Mouse (Mus musculus): Measurements from ENCODE around the gene 1110008P14Rik. TPM values are rescaled to one million over a fixed set of nuclear protein-coding genes. Genes with fewer than 3 reads are reported as not detected.

The 1110008P14Rik gene
- polyA plus RNA-seq, 1 experiment from 2014 or later: 44.4 TPM

- no peak overlapping the region for H3K4me3 ChIP-seq (ENCODE audit: low read depth, low read length)
- peaks cover 7% of the 10 kb centered on the region for H3K4me1 ChIP-seq (ENCODE audit: control insufficient read depth, insufficient read depth, low read length)
- no peak overlapping the region for H3K9ac ChIP-seq (ENCODE audit: low read length)
- no peaks in the 10 kb centered on the region for H3K27me3 ChIP-seq (ENCODE audit: control insufficient read depth, insufficient read depth, low read length)
- no peaks in the 10 kb centered on the region for H3K9me3 ChIP-seq (ENCODE audit: control insufficient read depth, low read length)
- H3K36me3 ChIP-seq (ENCODE audit: control insufficient read depth, insufficient read depth, low read length): peaks cover 10% of the 10 kb centered on the region
- 88% methylated on average over 2 of the region's 2 CpGs for WGBS
- ATAC-seq (ENCODE audit: insufficient number of reproducible peaks, low FRiP score, low TSS enrichment, low read depth) (no peak), DNase-seq (ENCODE audit: low spot score) (no peak)
- no peak overlapping the region for H3K4me2 ChIP-seq (ENCODE audit: low read depth, severe bottlenecking)
- no peak overlapping the region for H3K27ac ChIP-seq (replicated peaks; ENCODE audit: low read depth, low read length)
These were observed 951 bp upstream of the 1110008P14Rik start for GRCm38 (mm10) chr2:32382689-32383088.

GRCm38 (mm10) chr2:32381141-32381774, 480 bp downstream of the 1110008P14Rik start:
- H3K4me3 ChIP-seq (ENCODE audit: low read depth, low read length): peak overlapping the region; percentile 62
- no peaks in the 10 kb centered on the region for H3K9me3 ChIP-seq (ENCODE audit: control insufficient read depth, low read length)
- WGBS: under 1% methylated on average over 27 of the region's 27 CpGs
- H3K27ac ChIP-seq (replicated peaks; ENCODE audit: low read depth, low read length): no peak overlapping the region
- H3K27me3 ChIP-seq (ENCODE audit: control insufficient read depth, insufficient read depth, low read length): no peaks in the 10 kb centered on the region
- H3K9ac ChIP-seq (ENCODE audit: low read length): peak overlapping the region; percentile 38; the same call in 1 of the 2 replicates
- ATAC-seq (ENCODE audit: insufficient number of reproducible peaks, low FRiP score, low TSS enrichment, low read depth) (peak; percentile 37; the same call in 1 of the 2 replicates), DNase-seq (ENCODE audit: low spot score) (no peak)
- H3K4me1 ChIP-seq (ENCODE audit: control insufficient read depth, insufficient read depth, low read length): peaks cover 7% of the 10 kb centered on the region
- H3K4me2 ChIP-seq (ENCODE audit: low read depth, severe bottlenecking): peak overlapping the region; percentile 97
- peaks cover 23% of the 10 kb centered on the region for H3K36me3 ChIP-seq (ENCODE audit: control insufficient read depth, insufficient read depth, low read length)

GRCm38 (mm10) chr2:32380001-32380500, 1.7 kb downstream of the 1110008P14Rik start:
- DNase-seq (ENCODE audit: low spot score): no peak
- Histone ChIP-seq H3K36me3 (ENCODE audit: control insufficient read depth, insufficient read depth, low read length) (peaks cover 32% of the 10 kb centered on the region), H3K4me3 (ENCODE audit: low read depth, low read length) (no peak overlapping the region), H3K9ac (ENCODE audit: low read length) (no peak overlapping the region), H3K27ac (replicated peaks; ENCODE audit: low read depth, low read length) (no peak overlapping the region), H3K4me2 (ENCODE audit: low read depth, severe bottlenecking) (no peak overlapping the region), H3K4me1 (ENCODE audit: control insufficient read depth, insufficient read depth, low read length) (peaks cover 7% of the 10 kb centered on the region), H3K9me3 (ENCODE audit: control insufficient read depth, low read length) (no peaks in the 10 kb centered on the region), H3K27me3 (ENCODE audit: control insufficient read depth, insufficient read depth, low read length) (no peaks in the 10 kb centered on the region)
- no peak for ATAC-seq (ENCODE audit: insufficient number of reproducible peaks, low FRiP score, low TSS enrichment, low read depth)
- WGBS: 92% methylated on average over 7 of the region's 7 CpGs

GRCm38 (mm10) chr2:32376963-32377362, 4.8 kb downstream of the 1110008P14Rik start:
- H3K9me3 ChIP-seq (ENCODE audit: control insufficient read depth, low read length): no peaks in the 10 kb centered on the region
- H3K27ac ChIP-seq (replicated peaks; ENCODE audit: low read depth, low read length): no peak overlapping the region
- no peak overlapping the region for H3K9ac ChIP-seq (ENCODE audit: low read length)
- 94% methylated on average over 10 of the region's 10 CpGs for WGBS
- peaks cover 43% of the 10 kb centered on the region for H3K36me3 ChIP-seq (ENCODE audit: control insufficient read depth, insufficient read depth, low read length)
- DNase-seq (ENCODE audit: low spot score) (no peak), ATAC-seq (ENCODE audit: insufficient number of reproducible peaks, low FRiP score, low TSS enrichment, low read depth) (no peak)
- H3K4me3 ChIP-seq (ENCODE audit: low read depth, low read length): no peak overlapping the region
- H3K4me1 ChIP-seq (ENCODE audit: control insufficient read depth, insufficient read depth, low read length): peaks cover 5% of the 10 kb centered on the region; the same call in 1 of the 2 replicates
- H3K27me3 ChIP-seq (ENCODE audit: control insufficient read depth, insufficient read depth, low read length): no peaks in the 10 kb centered on the region
- H3K4me2 ChIP-seq (ENCODE audit: low read depth, severe bottlenecking): no peak overlapping the region

GRCm38 (mm10) chr2:32375317-32375940, 6.3 kb downstream of the 1110008P14Rik start:
- Histone ChIP-seq H3K9ac (ENCODE audit: low read length) (no peak overlapping the region), H3K4me2 (ENCODE audit: low read depth, severe bottlenecking) (no peak overlapping the region), H3K36me3 (ENCODE audit: control insufficient read depth, insufficient read depth, low read length) (peaks cover 54% of the 10 kb centered on the region), H3K9me3 (ENCODE audit: control insufficient read depth, low read length) (no peaks in the 10 kb centered on the region), H3K27ac (replicated peaks; ENCODE audit: low read depth, low read length) (no peak overlapping the region), H3K4me3 (ENCODE audit: low read depth, low read length) (no peak overlapping the region), H3K27me3 (ENCODE audit: control insufficient read depth, insufficient read depth, low read length) (no peaks in the 10 kb centered on the region), H3K4me1 (ENCODE audit: control insufficient read depth, insufficient read depth, low read length) (no peaks in the 10 kb centered on the region)
- ATAC-seq (ENCODE audit: insufficient number of reproducible peaks, low FRiP score, low TSS enrichment, low read depth): no peak
- DNase-seq (ENCODE audit: low spot score): no peak
- 90% methylated on average over 13 of the region's 13 CpGs for WGBS

- Histone ChIP-seq H3K27me3 (ENCODE audit: control insufficient read depth, insufficient read depth, low read length) (no peaks in the 10 kb centered on the region), H3K9ac (ENCODE audit: low read length) (no peak overlapping the region), H3K4me1 (ENCODE audit: control insufficient read depth, insufficient read depth, low read length) (no peaks in the 10 kb centered on the region), H3K4me2 (ENCODE audit: low read depth, severe bottlenecking) (no peak overlapping the region), H3K9me3 (ENCODE audit: control insufficient read depth, low read length) (no peaks in the 10 kb centered on the region), H3K27ac (replicated peaks; ENCODE audit: low read depth, low read length) (no peak overlapping the region), H3K36me3 (ENCODE audit: control insufficient read depth, insufficient read depth, low read length) (peaks cover 58% of the 10 kb centered on the region), H3K4me3 (ENCODE audit: low read depth, low read length) (no peak overlapping the region)
- DNase-seq (ENCODE audit: low spot score) (no peak), ATAC-seq (ENCODE audit: insufficient number of reproducible peaks, low FRiP score, low TSS enrichment, low read depth) (no peak)
- WGBS: 90% methylated on average over 10 of the region's 10 CpGs
These were observed 7.5 kb downstream of the 1110008P14Rik start for GRCm38 (mm10) chr2:32374191-32374590.

GRCm38 (mm10) chr2:32367315-32367714, 14.4 kb downstream of the 1110008P14Rik start:
- Histone ChIP-seq H3K36me3 (ENCODE audit: control insufficient read depth, insufficient read depth, low read length) (peaks cover 21% of the 10 kb centered on the region), H3K27me3 (ENCODE audit: control insufficient read depth, insufficient read depth, low read length) (no peaks in the 10 kb centered on the region)
- whole genome bisulfite sequencing: 92% methylated on average over 5 of the region's 5 CpGs

GRCm38 (mm10) chr2:32364121-32364520, 17.6 kb downstream of the 1110008P14Rik start:
- H3K4me3 ChIP-seq (ENCODE audit: low read depth, low read length): peak overlapping the region; percentile 84
- 0 out of 2 replicates have a peak overlapping the region, but pooled peaks have one; percentile 88 for H3K9ac ChIP-seq (ENCODE audit: low read length)
- no peak for DNase-seq (ENCODE audit: low spot score)
- H3K27ac ChIP-seq (replicated peaks; ENCODE audit: low read depth, low read length): no peak overlapping the region
- 91% methylated on average over 8 of the region's 8 CpGs for WGBS
- ATAC-seq (ENCODE audit: insufficient number of reproducible peaks, low FRiP score, low TSS enrichment, low read depth): no peak
- peak overlapping the region; percentile 80; the same call in 1 of the 2 replicates for H3K4me2 ChIP-seq (ENCODE audit: low read depth, severe bottlenecking)
- H3K27me3 ChIP-seq (ENCODE audit: control insufficient read depth, insufficient read depth, low read length): no peaks in the 10 kb centered on the region
- peaks cover 3% of the 10 kb centered on the region; the same call in 1 of the 2 replicates for H3K36me3 ChIP-seq (ENCODE audit: control insufficient read depth, insufficient read depth, low read length)
- H3K9me3 ChIP-seq (ENCODE audit: control insufficient read depth, low read length): no peaks in the 10 kb centered on the region
- peaks cover 11% of the 10 kb centered on the region for H3K4me1 ChIP-seq (ENCODE audit: control insufficient read depth, insufficient read depth, low read length)

More at GRCm38 (mm10) chr2:32367315-32367714, 14.4 kb downstream of the 1110008P14Rik start:
- Histone ChIP-seq H3K9me3 (ENCODE audit: control insufficient read depth, low read length) (no peaks in the 10 kb centered on the region), H3K4me2 (ENCODE audit: low read depth, severe bottlenecking) (no peak overlapping the region), H3K4me1 (ENCODE audit: control insufficient read depth, insufficient read depth, low read length) (peaks cover 9% of the 10 kb centered on the region), H3K9ac (ENCODE audit: low read length) (no peak overlapping the region), H3K4me3 (ENCODE audit: low read depth, low read length) (no peak overlapping the region), H3K27ac (replicated peaks; ENCODE audit: low read depth, low read length) (no peak overlapping the region)
- ATAC-seq (ENCODE audit: insufficient number of reproducible peaks, low FRiP score, low TSS enrichment, low read depth) (no peak), DNase-seq (ENCODE audit: low spot score) (no peak)

Measured in limb, embryonic 11.5 days (tissue).